Mouse (Mus musculus) MN1 (cell line): Measurements from ENCODE around the gene Trim39.
A peak's percentile ranks its signal among the peaks of the same experiment; 100 is the strongest.
"Not testable (repeated sequence)": the region's sequence is repeated elsewhere in the genome, so short reads cannot be mapped to it uniquely, and the experiment has no call there.

Experiments used
- DNase-seq: peaks from one replicate; pipeline ENCODE4 v3.0.0-alpha.2; 2016; ENCODE audit warnings: low spot score

Trim39 gene

GRCm38 (mm10) chr17:36248886-36249285 lies 23.2 kb downstream of the Trim39 start:
- no peak for DNase-seq

DNA sequence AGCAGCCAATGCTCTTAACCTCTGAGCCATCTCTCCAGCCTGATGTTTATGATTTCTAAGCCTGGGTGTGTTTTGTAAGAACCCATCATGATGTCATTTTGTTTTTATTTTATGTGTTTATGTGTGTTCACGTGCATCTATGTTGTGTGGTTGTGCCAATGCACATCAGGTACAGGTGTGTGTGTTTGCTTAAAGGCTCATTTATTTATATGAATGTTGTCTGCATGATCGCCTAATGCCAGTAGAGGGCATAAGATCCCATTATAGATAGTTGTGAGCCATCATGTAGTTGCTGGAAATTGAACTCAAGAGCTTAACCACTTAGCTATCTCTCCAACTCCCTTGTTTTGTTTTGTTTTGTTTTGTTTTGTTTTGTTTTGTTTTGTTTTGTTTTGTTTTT lies 26.3 kb downstream of the Trim39 start:
- no peak for DNase-seq

GRCm38 (mm10) chr17:36244031-36244430 lies 28.0 kb downstream of the Trim39 start:
- no peak for DNase-seq

DNA sequence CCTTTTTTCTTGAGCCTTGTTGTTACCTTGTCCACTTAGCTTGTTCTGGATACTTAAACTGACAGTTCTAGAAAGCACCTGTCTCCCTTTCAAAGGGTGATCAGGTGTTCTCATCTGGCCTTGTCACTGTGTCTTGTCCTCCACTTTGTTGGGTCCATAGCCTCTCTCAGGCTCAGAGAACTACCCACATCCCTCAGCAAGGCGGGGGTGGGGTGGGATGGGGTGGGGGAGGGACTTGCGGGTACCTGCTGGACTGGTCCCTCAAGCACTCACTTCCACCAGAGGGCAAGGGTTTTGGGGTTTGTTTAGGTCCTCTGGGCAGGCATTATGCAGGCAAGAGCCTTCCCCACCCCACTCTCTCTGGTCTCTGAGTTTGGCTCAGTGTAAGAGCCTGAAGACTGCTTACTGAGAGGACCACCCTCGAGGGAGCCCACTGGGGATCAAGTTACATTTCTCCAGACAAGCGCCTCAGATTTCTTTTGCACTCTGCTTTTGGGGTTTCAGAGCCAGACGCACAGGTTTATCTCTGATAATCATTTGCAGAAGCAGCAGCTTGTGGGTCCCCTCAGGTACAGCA lies 31.3 kb downstream of the Trim39 start:
- no peak for DNase-seq

- no peak for DNase-seq
Observed at GRCm38 (mm10) chr17:36237321-36237921, 34.6 kb downstream of the Trim39 start.

DNA sequence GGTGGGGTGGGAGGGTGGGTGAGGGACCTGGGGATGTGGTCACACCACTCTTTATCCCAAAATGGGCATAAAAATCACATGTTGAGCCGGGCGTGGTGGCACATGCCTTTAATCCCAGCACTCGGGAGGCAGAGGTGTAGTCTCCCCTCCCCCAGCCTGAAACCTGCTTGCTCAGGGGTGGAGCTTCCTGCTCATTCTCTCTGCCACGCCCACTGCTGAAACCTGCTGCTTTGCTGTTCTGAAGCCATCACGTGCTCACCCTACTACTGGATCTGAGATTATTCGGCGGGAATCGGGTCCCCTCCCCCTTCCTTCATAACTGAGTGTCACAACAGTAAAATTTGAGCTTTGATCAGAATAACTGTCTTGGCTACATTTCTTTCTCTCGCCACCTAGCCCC lies 36.7 kb downstream of the Trim39 start:
- not testable (repeated sequence) for DNase-seq

GRCm38 (mm10) chr17:36233572-36233971 lies 38.5 kb downstream of the Trim39 start:
- DNase-seq, result no peak

- DNase-seq, result peak; percentile 79
Observed at GRCm38 (mm10) chr17:36231318-36231717, 40.7 kb downstream of the Trim39 start.

- no peak for DNase-seq
Observed at GRCm38 (mm10) chr17:36229046-36229445, 43.0 kb downstream of the Trim39 start.

DNA sequence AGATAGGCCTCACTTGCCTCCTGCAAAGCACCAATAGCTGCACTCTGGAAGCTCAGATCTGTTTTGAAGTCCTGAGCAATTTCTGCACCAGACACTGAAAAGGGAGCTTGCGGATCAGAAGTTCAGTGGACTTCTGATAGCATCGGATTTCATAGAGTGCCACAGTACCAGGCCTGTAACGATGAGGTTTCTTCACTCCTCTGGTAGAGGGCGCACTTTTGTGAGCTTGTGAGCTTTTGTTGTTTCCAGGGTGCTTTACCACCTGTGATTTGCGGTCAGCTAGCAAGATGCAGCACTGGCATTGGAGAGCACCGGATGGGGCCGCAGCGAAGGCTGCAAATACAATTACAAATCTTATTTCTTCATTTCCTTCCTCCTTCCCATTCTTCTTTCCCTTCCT lies 45.1 kb downstream of the Trim39 start:
- no peak for DNase-seq

- no peak for DNase-seq
Observed at GRCm38 (mm10) chr17:36225231-36225824, 46.7 kb downstream of the Trim39 start.

GRCm38 (mm10) chr17:36224451-36224850 lies 47.6 kb downstream of the Trim39 start:
- no peak for DNase-seq

GRCm38 (mm10) chr17:36218594-36219155 lies 53.4 kb downstream of the Trim39 start:
- no peak for DNase-seq

DNA sequence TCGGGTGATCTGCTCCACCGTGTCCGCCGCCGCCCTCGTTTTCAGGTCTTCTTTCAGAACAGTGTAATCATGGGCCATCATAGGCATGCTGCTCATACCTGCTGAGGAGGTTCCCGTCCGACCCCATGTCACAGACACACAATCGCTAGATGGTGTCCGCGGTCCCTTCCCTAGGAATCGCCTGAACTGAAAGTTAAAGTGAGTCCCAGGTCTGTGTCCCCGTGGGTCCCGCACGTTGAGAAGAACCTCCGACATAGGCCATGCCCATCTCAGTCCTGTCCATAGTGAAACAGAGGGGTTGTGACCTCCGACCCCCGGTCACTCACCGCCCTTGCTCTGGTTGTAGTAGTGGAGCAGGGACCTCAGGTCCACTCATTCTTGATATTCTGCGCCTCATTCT lies 56.5 kb downstream of the Trim39 start:
- DNase-seq, result no peak
